ENCODE assay signal across 8 mouse cellular contexts in genomic region chr17:35996949-35997348, GRCm38 (mm10). TPM values are rescaled to one million over a fixed set of nuclear protein-coding genes. Genes with fewer than 3 reads are reported as not detected.
DNase-seq lines count a peak whose midpoint lies in the region; ATAC-seq and TF ChIP-seq lines count a peak whose summit lies in the region.

No protein-coding gene starts in this region.

- H3K4me1 ChIP-seq in MEL (ENCODE audit: control insufficient read depth in 1 of 2, insufficient read depth in 2 of 2, low read length in 2 of 2) = peaks cover 25 to 33% of the 10 kb centered on the region in 2 experiments
- H3K4me1 ChIP-seq in hindbrain, embryonic 10.5 days (replicated peaks) = peaks cover 18% of the 10 kb centered on the region
- no peaks in the 10 kb centered on the region for H3K4me1 ChIP-seq in lung, postnatal 0 days (ENCODE audit: insufficient read depth, low read depth, low read length)

- 0 out of 4 replicates have a peak, but pooled peaks of 1 of the 2 experiments have one; percentile 36 for TF ChIP-seq POLR2A in MEL (IDR thresholded peaks at IDR 0.05; ENCODE audit: control insufficient read depth in 1 of 2, insufficient read depth in 1 of 2, low read depth in 1 of 2, low read length in 2 of 2, poor library complexity in 1 of 2)

- TF ChIP-seq CTCF in MEL (IDR thresholded peaks at IDR 0.05 in 2 of 3, conservative IDR thresholded peaks at IDR 0.05 in 1 of 3; ENCODE audit: control insufficient read depth in 1 of 3, insufficient read depth in 1 of 3, low read depth in 2 of 3, low read length in 3 of 3, poor library complexity in 1 of 3, severe bottlenecking in 1 of 3) = peak; percentile 64 to 100 (median 100)
- TF ChIP-seq CTCF in lung, postnatal 0 days (IDR thresholded peaks at IDR 0.05) = peak; percentile 100

- no peak overlapping the region for H3K27ac ChIP-seq in MEL (ENCODE audit: control insufficient read depth, low read depth, low read length)
- H3K27ac ChIP-seq in hindbrain, embryonic 10.5 days = no peak overlapping the region
- H3K27ac ChIP-seq in lung, postnatal 0 days (ENCODE audit: low read length) = no peak overlapping the region

- no peak; the same call in none of the 2 replicates for TF ChIP-seq RAD21 in MEL (IDR thresholded peaks at IDR 0.05; ENCODE audit: low read depth, low read length)

- H3K36me3 ChIP-seq in MEL (ENCODE audit: control insufficient read depth in 1 of 2, insufficient read depth in 2 of 2, low read length in 2 of 2) = peaks cover 0 to 41% of the 10 kb centered on the region in 2 experiments; a peak in 3 of 4 replicates
- H3K36me3 ChIP-seq in hindbrain, embryonic 10.5 days = peaks cover 3% of the 10 kb centered on the region; the same call in 1 of the 2 replicates
- H3K36me3 ChIP-seq in lung, postnatal 0 days (ENCODE audit: insufficient read depth, low read length) = no peaks in the 10 kb centered on the region

- no peaks in the 10 kb centered on the region for H3K9me3 ChIP-seq in MEL (replicated peaks; ENCODE audit: insufficient read depth, low read length)
- peaks cover 3% of the 10 kb centered on the region; the same call in 1 of the 2 replicates for H3K9me3 ChIP-seq in hindbrain, embryonic 10.5 days
- H3K9me3 ChIP-seq in lung, postnatal 0 days (ENCODE audit: low read length) = no peaks in the 10 kb centered on the region

- no peaks in the 10 kb centered on the region for H3K27me3 ChIP-seq in MEL (ENCODE audit: control insufficient read depth in 1 of 2, insufficient read depth in 2 of 2, low read length in 2 of 2)
- H3K27me3 ChIP-seq in hindbrain, embryonic 10.5 days (ENCODE audit: insufficient read depth, poor library complexity, severe bottlenecking) = no peaks in the 10 kb centered on the region
- H3K27me3 ChIP-seq in lung, postnatal 0 days (replicated peaks; ENCODE audit: insufficient read depth, low read length) = no peaks in the 10 kb centered on the region

- peaks cover 45% of the 10 kb centered on the region for H3K79me2 ChIP-seq in MEL (ENCODE audit: control insufficient read depth, insufficient read depth, low read length, poor library complexity)

- TF ChIP-seq EP300 in MEL (IDR thresholded peaks at IDR 0.05; ENCODE audit: low read depth in 1 of 2, low read length in 2 of 2) = no peak; a peak in 2 of 4 replicates
- TF ChIP-seq EP300 in lung, postnatal 0 days (IDR thresholded peaks at IDR 0.05) = no peak

- peak; percentile 98 for DNase-seq in MEL (ENCODE audit: low read depth, low spot score)
- peak; percentile 97 for DNase-seq in cerebellum, adult 8-10 months
- DNase-seq in hindbrain, embryonic 10.5 days (ENCODE audit: low spot score) = peak; percentile 93
- peak; percentile 93 for DNase-seq in layer of hippocampus, adult 9-11 months
- DNase-seq in lung, postnatal 0 days (ENCODE audit: low spot score) = peak; percentile 96
- DNase-seq in ovary, postnatal 14 days (ENCODE audit: low spot score) = peak; percentile 99
- peak; percentile 99 for DNase-seq in thymus, postnatal 14 days

- ATAC-seq in frontal cortex, adult (ENCODE audit: low TSS enrichment) = peak; percentile 54
- peak; percentile 60 for ATAC-seq in lung, postnatal 0 days

- no peak overlapping the region for H3K4me2 ChIP-seq in lung, postnatal 0 days (replicated peaks; ENCODE audit: low read depth, low read length)

- H3K9ac ChIP-seq in MEL (ENCODE audit: control insufficient read depth, low read depth, low read length, poor library complexity, severe bottlenecking) = peak overlapping the region; percentile 15; the same call in 1 of the 2 replicates
- H3K9ac ChIP-seq in lung, postnatal 0 days (replicated peaks; ENCODE audit: low read depth) = no peak overlapping the region

- no peak overlapping the region for H3K4me3 ChIP-seq in MEL (ENCODE audit: control insufficient read depth in 1 of 2, insufficient read depth in 1 of 2, low read depth in 2 of 2, low read length in 2 of 2)
- no peak overlapping the region for H3K4me3 ChIP-seq in hindbrain, embryonic 10.5 days
- H3K4me3 ChIP-seq in lung, postnatal 0 days (ENCODE audit: low read depth, low read length) = no peak overlapping the region

- WGBS in hindbrain, embryonic 10.5 days = 6% methylated on average over 11 of the region's 11 CpGs
- under 1% methylated on average over 11 of the region's 11 CpGs for WGBS in lung, postnatal 0 days

TF ChIP-seq in MEL, 35 proteins besides CTCF, POLR2A, EP300 and RAD21 (continues in another document):
- no peak for TF ChIP-seq MAFK (IDR thresholded peaks at IDR 0.05; ENCODE audit: borderline replicate concordance, low read depth, low read length)
- TF ChIP-seq CHD1 (IDR thresholded peaks at IDR 0.05; ENCODE audit: low read depth, low read length) = no peak
- no peak for TF ChIP-seq ZMIZ1 (IDR thresholded peaks at IDR 0.05; ENCODE audit: low read depth, low read length)
- TF ChIP-seq SIN3A (IDR thresholded peaks at IDR 0.05; ENCODE audit: low read length) = peak; percentile 98
- TF ChIP-seq MYC (IDR thresholded peaks at IDR 0.05; ENCODE audit: low read depth, low read length) = 0 out of 2 replicates have a peak, but pooled peaks have one; percentile 40
- TF ChIP-seq HCFC1 (IDR thresholded peaks at IDR 0.05; ENCODE audit: low read depth, low read length) = peak; percentile 59
- TF ChIP-seq E2F4 (IDR thresholded peaks at IDR 0.05; ENCODE audit: borderline replicate concordance, low read depth, low read length) = no peak
- TF ChIP-seq MEF2A (IDR thresholded peaks at IDR 0.05; ENCODE audit: extremely low read depth, insufficient replicate concordance, low read depth, low read length, poor library complexity, severe bottlenecking) = no peak
- TF ChIP-seq USF2 (IDR thresholded peaks at IDR 0.05; ENCODE audit: borderline replicate concordance in 1 of 2, insufficient read depth in 1 of 2, low read depth in 1 of 2, low read length in 2 of 2) = no peak
- no peak for TF ChIP-seq NELFE (IDR thresholded peaks at IDR 0.05; ENCODE audit: low read depth, low read length)
- peak; percentile 58; the same call in 1 of the 2 replicates for TF ChIP-seq ETS1 (IDR thresholded peaks at IDR 0.05; ENCODE audit: low read depth, low read length)
- peak; percentile 57 for TF ChIP-seq MAZ (IDR thresholded peaks at IDR 0.05; ENCODE audit: low read depth, low read length)
- no peak for TF ChIP-seq ELF1 (IDR thresholded peaks at IDR 0.05; ENCODE audit: low read depth, low read length)
- TF ChIP-seq GABPA (IDR thresholded peaks at IDR 0.05; ENCODE audit: low read depth, low read length) = no peak
- TF ChIP-seq UBTF (IDR thresholded peaks at IDR 0.05; ENCODE audit: borderline replicate concordance, insufficient read depth, low read depth, low read length) = no peak
- TF ChIP-seq RCOR1 (IDR thresholded peaks at IDR 0.05; ENCODE audit: low read depth, low read length) = peak; percentile 48; the same call in 1 of the 2 replicates
- peak; percentile 99 for TF ChIP-seq ZC3H11A (IDR thresholded peaks at IDR 0.05; ENCODE audit: low read depth, low read length)
- no peak for TF ChIP-seq ZKSCAN1 (IDR thresholded peaks at IDR 0.05; ENCODE audit: low read depth, low read length)
- 0 out of 2 replicates have a peak, but pooled peaks have one; percentile 23 for TF ChIP-seq BHLHE40 (IDR thresholded peaks at IDR 0.05; ENCODE audit: borderline replicate concordance, low read depth, low read length)
- 0 out of 2 replicates have a peak, but pooled peaks have one; percentile 32 for TF ChIP-seq ZNF384 (IDR thresholded peaks at IDR 0.05; ENCODE audit: low read depth, low read length)
- peak; percentile 100 for TF ChIP-seq SMC3 (IDR thresholded peaks at IDR 0.05; ENCODE audit: low read depth, low read length)
- TF ChIP-seq POLR2AphosphoS2 (IDR thresholded peaks at IDR 0.05; ENCODE audit: low read length) = 0 out of 2 replicates have a peak, but pooled peaks have one; percentile 19
- TF ChIP-seq TBP (IDR thresholded peaks at IDR 0.05; ENCODE audit: low read depth, low read length) = 0 out of 2 replicates have a peak, but pooled peaks have one; percentile 37

RNA-seq across cellular contexts. Expression of gene Prr3, which starts 16.9 kb away (rescaled TPM):
- total RNA-seq in MEL (2012; rRNA removed) = 12.2 and 13.8 TPM in 2 replicates
- polyA plus RNA-seq in MEL (2012; ENCODE audit: insufficient read depth in 1 of 2, insufficient read length in 2 of 2, low read depth in 1 of 2, low replicate concordance in 2 of 2, missing spikeins in 1 of 2) = 10 to 100 TPM in 1 of 2 experiments, not detected in 1; 48.1 TPM
- 46.1 and 52.0 TPM in 2 replicates for polyA plus RNA-seq in hindbrain, embryonic 10.5 days (2016; fragmentation: Nextera tagmentation; extraction: Ambion mirVana)
- 12.6 and 12.9 TPM in 2 replicates for polyA plus RNA-seq in lung, postnatal 0 days (2015; fragmentation: Nextera tagmentation; extraction: Ambion mirVana)

RNA-seq across cellular contexts. Expression of gene Gnl1, which starts 17.3 kb away (rescaled TPM):
- 50.7 and 57.1 TPM in 2 replicates for total RNA-seq in MEL (2012; rRNA removed)
- 10 to 100 TPM in 1 of 2 experiments, not detected in 1; 98.5 TPM for polyA plus RNA-seq in MEL (2012; ENCODE audit: insufficient read depth in 1 of 2, insufficient read length in 2 of 2, low read depth in 1 of 2, low replicate concordance in 2 of 2, missing spikeins in 1 of 2)
- polyA plus RNA-seq in hindbrain, embryonic 10.5 days (2016; fragmentation: Nextera tagmentation; extraction: Ambion mirVana) = 50.5 and 55.2 TPM in 2 replicates
- polyA plus RNA-seq in lung, postnatal 0 days (2015; fragmentation: Nextera tagmentation; extraction: Ambion mirVana) = 29.6 and 32.1 TPM in 2 replicates

RNA-seq across cellular contexts. Expression of gene H2-T24, which starts 23.4 kb away (rescaled TPM):
- 25.4 and 25.9 TPM in 2 replicates for total RNA-seq in MEL (2012; rRNA removed)
- polyA plus RNA-seq in MEL (2012; ENCODE audit: insufficient read depth in 1 of 2, insufficient read length in 2 of 2, low read depth in 1 of 2, low replicate concordance in 2 of 2, missing spikeins in 1 of 2) = 10 to 100 TPM in 1 of 2 experiments, not detected in 1; 14.1 TPM
- 4.3 and 4.9 TPM in 2 replicates for polyA plus RNA-seq in hindbrain, embryonic 10.5 days (2016; fragmentation: Nextera tagmentation; extraction: Ambion mirVana)
- 2.7 and 3.7 TPM in 2 replicates for polyA plus RNA-seq in lung, postnatal 0 days (2015; fragmentation: Nextera tagmentation; extraction: Ambion mirVana)

RNA-seq across cellular contexts. Expression of gene Abcf1, which starts 27.4 kb away (rescaled TPM):
- total RNA-seq in MEL (2012; rRNA removed) = 137 and 142 TPM in 2 replicates
- 100 to 1,000 TPM in 1 of 2 experiments, not detected in 1; 312 TPM for polyA plus RNA-seq in MEL (2012; ENCODE audit: insufficient read depth in 1 of 2, insufficient read length in 2 of 2, low read depth in 1 of 2, low replicate concordance in 2 of 2, missing spikeins in 1 of 2)
- polyA plus RNA-seq in hindbrain, embryonic 10.5 days (2016; fragmentation: Nextera tagmentation; extraction: Ambion mirVana) = 105 and 116 TPM in 2 replicates
- 61.2 and 67.8 TPM in 2 replicates for polyA plus RNA-seq in lung, postnatal 0 days (2015; fragmentation: Nextera tagmentation; extraction: Ambion mirVana)

RNA-seq across cellular contexts. Expression of gene H2-T23, which starts 35.7 kb away (rescaled TPM):
- 18.3 and 20.3 TPM in 2 replicates for total RNA-seq in MEL (2012; rRNA removed)
- 10 to 100 TPM in 1 of 2 experiments, not detected in 1; 12.2 TPM for polyA plus RNA-seq in MEL (2012; ENCODE audit: insufficient read depth in 1 of 2, insufficient read length in 2 of 2, low read depth in 1 of 2, low replicate concordance in 2 of 2, missing spikeins in 1 of 2)
- 4.0 and 4.2 TPM in 2 replicates for polyA plus RNA-seq in hindbrain, embryonic 10.5 days (2016; fragmentation: Nextera tagmentation; extraction: Ambion mirVana)
- polyA plus RNA-seq in lung, postnatal 0 days (2015; fragmentation: Nextera tagmentation; extraction: Ambion mirVana) = 50.4 and 53.1 TPM in 2 replicates
